Mouse (Mus musculus) embryonic facial prominence, embryonic 15.5 days (tissue): ENCODE measurements around the gene Cenpo. TPM values are rescaled to one million over a fixed set of nuclear protein-coding genes. Genes with fewer than 3 reads are reported as not detected.

ENCODE experiments used
- ATAC-seq: fragments of 200-750 bp; cut with Nextera tagmentation; 2 replicates; pipeline ENCODE4 v1.8.0; 2017; ENCODE audit warnings: low read depth, moderate TSS enrichment; ENCODE audit not compliant: insufficient number of reproducible peaks, low FRiP score, low TSS enrichment
- H3K27ac ChIP-seq: fragments of 300-500 bp; sonication (generic); replicated peaks from 2 replicates; pipeline ENCODE4 v1.5.1; 2015; ENCODE audit warnings: mild to moderate bottlenecking, inconsistent platforms
- H3K27me3 ChIP-seq: fragments of 300-500 bp; sonication (generic); 2 replicates; pipeline ENCODE4 v1.6.1; 2015; ENCODE audit warnings: inconsistent platforms
- H3K36me3 ChIP-seq: fragments of 300-500 bp; sonication (generic); 2 replicates; pipeline ENCODE4 v1.6.1; 2015; ENCODE audit warnings: mild to moderate bottlenecking, inconsistent platforms
- H3K4me1 ChIP-seq: fragments of 300-500 bp; sonication (generic); 2 replicates; pipeline ENCODE4 v1.6.1; 2015; ENCODE audit warnings: inconsistent platforms
- H3K4me2 ChIP-seq: fragments of 300-500 bp; sonication (generic); replicated peaks from 2 replicates; pipeline ENCODE4 v1.6.1; 2015; ENCODE audit warnings: mild to moderate bottlenecking, inconsistent platforms
- H3K4me3 ChIP-seq: fragments of 300-500 bp; sonication (generic); replicated peaks from 2 replicates; pipeline ENCODE4 v1.5.1; 2015; ENCODE audit warnings: mild to moderate bottlenecking, inconsistent platforms
- H3K9ac ChIP-seq: fragments of 300-500 bp; sonication (generic); 2 replicates; pipeline ENCODE4 v1.6.1; 2015; ENCODE audit warnings: inconsistent platforms
- H3K9me3 ChIP-seq: fragments of 300-500 bp; sonication (generic); replicated peaks from 2 replicates; pipeline ENCODE4 v1.6.1; 2016; ENCODE audit warnings: inconsistent platforms
- WGBS: fragments of 180-500 bp; shearing (Covaris S2); methylation state at CpG from one replicate; pipeline ENCODE4 v1.1.7; 2015; 5-methylcytosine and 5-hydroxymethylcytosine counted together
- polyA plus RNA-seq: library from polyadenylated mRNA; unstranded; fragments of >200 nt; fragmentation: Nextera tagmentation; extraction: Ambion mirVana; gene quantifications from 2 replicates; pipeline ENCODE4 v1.2.1, GENCODE M21; 2015

The Cenpo gene
- polyA plus RNA-seq, 1 experiment from 2014 or later = 12.0 TPM

DNA sequence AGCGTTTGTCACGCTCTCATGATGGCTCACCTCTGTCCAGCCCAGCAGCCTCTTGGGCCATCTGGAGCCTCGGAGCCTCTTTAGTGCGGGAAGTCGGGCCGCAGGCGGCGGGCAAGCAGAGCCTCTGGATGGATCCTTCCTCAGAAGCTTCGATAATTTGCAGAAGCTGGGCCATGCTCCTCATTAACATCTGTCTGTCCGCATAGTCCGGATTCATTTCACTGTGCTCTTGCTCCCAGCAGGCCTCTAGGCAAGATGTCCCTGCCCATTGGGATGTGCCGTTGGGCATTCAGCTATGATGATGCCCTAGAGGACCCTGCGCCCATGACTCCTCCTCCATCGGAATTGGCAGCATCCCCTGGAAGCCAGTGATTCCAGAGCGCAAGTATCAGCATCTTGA lies 3.4 kb upstream of the Cenpo start:
- Histone ChIP-seq H3K36me3 (peaks cover 5% of the 10 kb centered on the region; the same call in 1 of the 2 replicates), H3K27ac (no peak overlapping the region), H3K4me1 (peaks cover 9% of the 10 kb centered on the region), H3K9ac (no peak overlapping the region), H3K4me2 (no peak overlapping the region), H3K9me3 (no peaks in the 10 kb centered on the region), H3K4me3 (no peak overlapping the region), H3K27me3 (no peaks in the 10 kb centered on the region)
- WGBS = 93% methylated on average over 15 of the region's 15 CpGs
- ATAC-seq = no peak

- H3K4me2 ChIP-seq = peak overlapping the region; percentile 60
- H3K9me3 ChIP-seq = no peaks in the 10 kb centered on the region
- no peak overlapping the region for H3K27ac ChIP-seq
- ATAC-seq = no peak
- peak overlapping the region; percentile 57 for H3K4me3 ChIP-seq
- whole genome bisulfite sequencing = 32% methylated on average over 4 of the region's 4 CpGs
- peaks cover 12% of the 10 kb centered on the region for H3K4me1 ChIP-seq
- peaks cover 21% of the 10 kb centered on the region; the same call in 1 of the 2 replicates for H3K36me3 ChIP-seq
- H3K27me3 ChIP-seq = no peaks in the 10 kb centered on the region
- no peak overlapping the region for H3K9ac ChIP-seq
Observed at GRCm38 (mm10) chr12:4232777-4233176, 1.3 kb downstream of the Cenpo start.

DNA sequence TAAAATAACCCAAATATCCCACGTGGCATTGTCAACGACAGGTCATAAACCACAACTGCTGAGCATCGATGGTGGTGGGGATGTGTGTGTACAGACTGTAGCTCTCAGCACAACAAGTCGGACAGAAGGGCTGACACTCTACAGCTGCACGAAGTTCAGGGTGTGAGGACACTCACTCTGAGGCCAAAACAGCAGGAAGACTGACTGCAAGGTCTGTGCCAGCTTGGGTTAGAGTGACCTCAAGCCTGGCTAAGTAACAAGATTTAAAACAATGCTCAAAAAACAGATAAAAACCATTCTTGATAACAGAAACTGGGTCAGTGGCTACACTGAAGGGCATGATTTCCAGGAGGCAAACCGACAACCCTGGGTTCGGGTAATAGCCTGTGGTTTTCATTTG lies 3.9 kb downstream of the Cenpo start:
- Histone ChIP-seq H3K36me3 (peaks cover 43% of the 10 kb centered on the region), H3K27ac (no peak overlapping the region), H3K9me3 (no peaks in the 10 kb centered on the region), H3K4me2 (no peak overlapping the region), H3K4me1 (peaks cover 12% of the 10 kb centered on the region), H3K4me3 (no peak overlapping the region), H3K9ac (no peak overlapping the region), H3K27me3 (no peaks in the 10 kb centered on the region)
- 91% methylated on average over 7 of the region's 7 CpGs for WGBS
- ATAC-seq = no peak

DNA sequence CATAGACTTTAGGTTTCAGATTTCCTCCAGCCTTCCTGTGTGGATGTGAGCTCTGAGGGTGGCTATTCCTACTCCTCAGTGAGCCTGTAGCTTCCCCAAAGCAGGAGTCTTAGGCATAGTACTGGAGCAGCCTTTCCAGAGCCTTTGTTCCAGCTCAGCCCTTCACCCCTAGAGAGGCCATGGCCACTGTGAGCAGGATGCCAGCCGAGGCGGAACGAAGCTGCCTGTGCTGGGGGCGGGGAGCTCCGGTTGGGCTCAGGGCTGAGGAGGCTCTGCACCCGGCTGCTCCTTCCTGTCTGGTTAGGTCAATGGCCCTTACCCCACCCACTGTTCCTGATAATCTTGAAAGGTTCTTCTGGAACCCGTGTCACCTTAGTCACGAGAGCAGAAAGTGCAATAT lies 21.2 kb downstream of the Cenpo start:
- no peak overlapping the region for H3K27ac ChIP-seq
- peaks cover 73% of the 10 kb centered on the region for H3K36me3 ChIP-seq
- H3K4me2 ChIP-seq = no peak overlapping the region
- H3K4me1 ChIP-seq = no peaks in the 10 kb centered on the region
- no peak overlapping the region for H3K9ac ChIP-seq
- H3K9me3 ChIP-seq = no peaks in the 10 kb centered on the region
- no peaks in the 10 kb centered on the region for H3K27me3 ChIP-seq
- 55% methylated on average over 8 of the region's 8 CpGs for WGBS
- no peak overlapping the region for H3K4me3 ChIP-seq
- peak; percentile 36; the same call in 1 of the 2 replicates for ATAC-seq

GRCm38 (mm10) chr12:4211174-4211573 lies 22.9 kb downstream of the Cenpo start:
- WGBS = 81% methylated on average over 9 of the region's 9 CpGs
- H3K9me3 ChIP-seq = no peaks in the 10 kb centered on the region
- H3K36me3 ChIP-seq = peaks cover 74% of the 10 kb centered on the region
- H3K4me3 ChIP-seq = no peak overlapping the region
- no peak overlapping the region for H3K9ac ChIP-seq
- no peaks in the 10 kb centered on the region for H3K27me3 ChIP-seq
- no peaks in the 10 kb centered on the region for H3K4me1 ChIP-seq
- no peak overlapping the region for H3K27ac ChIP-seq
- H3K4me2 ChIP-seq = no peak overlapping the region
- ATAC-seq = no peak

GRCm38 (mm10) chr12:4209196-4209595 lies 24.9 kb downstream of the Cenpo start:
- Histone ChIP-seq H3K4me3 (no peak overlapping the region), H3K27me3 (no peaks in the 10 kb centered on the region), H3K9ac (no peak overlapping the region), H3K4me1 (no peaks in the 10 kb centered on the region), H3K4me2 (no peak overlapping the region), H3K27ac (no peak overlapping the region), H3K36me3 (peaks cover 68% of the 10 kb centered on the region), H3K9me3 (no peaks in the 10 kb centered on the region)
- WGBS = 95% methylated on average over 9 of the region's 9 CpGs
- ATAC-seq = no peak

GRCm38 (mm10) chr12:4208405-4209133 lies 25.5 kb downstream of the Cenpo start:
- Histone ChIP-seq H3K36me3 (peaks cover 63% of the 10 kb centered on the region), H3K4me1 (no peaks in the 10 kb centered on the region), H3K9ac (no peak overlapping the region), H3K27ac (no peak overlapping the region), H3K4me3 (no peak overlapping the region), H3K9me3 (no peaks in the 10 kb centered on the region), H3K27me3 (no peaks in the 10 kb centered on the region), H3K4me2 (no peak overlapping the region)
- ATAC-seq = no peak
- WGBS = 79% methylated on average over 15 of the region's 15 CpGs

GRCm38 (mm10) chr12:4206106-4206505 lies 28.0 kb downstream of the Cenpo start:
- Histone ChIP-seq H3K36me3 (peaks cover 60% of the 10 kb centered on the region), H3K4me1 (no peaks in the 10 kb centered on the region), H3K27ac (no peak overlapping the region), H3K4me2 (no peak overlapping the region), H3K9me3 (no peaks in the 10 kb centered on the region), H3K4me3 (no peak overlapping the region), H3K27me3 (no peaks in the 10 kb centered on the region), H3K9ac (no peak overlapping the region)
- 91% methylated on average over 11 of the region's 11 CpGs for WGBS
- no peak for ATAC-seq

GRCm38 (mm10) chr12:4202206-4202605 lies 31.9 kb downstream of the Cenpo start:
- Histone ChIP-seq H3K27ac (no peak overlapping the region), H3K27me3 (no peaks in the 10 kb centered on the region), H3K4me1 (no peaks in the 10 kb centered on the region), H3K36me3 (peaks cover 63% of the 10 kb centered on the region), H3K9ac (no peak overlapping the region), H3K9me3 (no peaks in the 10 kb centered on the region), H3K4me3 (no peak overlapping the region), H3K4me2 (no peak overlapping the region)
- no peak for ATAC-seq
- 88% methylated on average over 4 of the region's 4 CpGs for WGBS

DNA sequence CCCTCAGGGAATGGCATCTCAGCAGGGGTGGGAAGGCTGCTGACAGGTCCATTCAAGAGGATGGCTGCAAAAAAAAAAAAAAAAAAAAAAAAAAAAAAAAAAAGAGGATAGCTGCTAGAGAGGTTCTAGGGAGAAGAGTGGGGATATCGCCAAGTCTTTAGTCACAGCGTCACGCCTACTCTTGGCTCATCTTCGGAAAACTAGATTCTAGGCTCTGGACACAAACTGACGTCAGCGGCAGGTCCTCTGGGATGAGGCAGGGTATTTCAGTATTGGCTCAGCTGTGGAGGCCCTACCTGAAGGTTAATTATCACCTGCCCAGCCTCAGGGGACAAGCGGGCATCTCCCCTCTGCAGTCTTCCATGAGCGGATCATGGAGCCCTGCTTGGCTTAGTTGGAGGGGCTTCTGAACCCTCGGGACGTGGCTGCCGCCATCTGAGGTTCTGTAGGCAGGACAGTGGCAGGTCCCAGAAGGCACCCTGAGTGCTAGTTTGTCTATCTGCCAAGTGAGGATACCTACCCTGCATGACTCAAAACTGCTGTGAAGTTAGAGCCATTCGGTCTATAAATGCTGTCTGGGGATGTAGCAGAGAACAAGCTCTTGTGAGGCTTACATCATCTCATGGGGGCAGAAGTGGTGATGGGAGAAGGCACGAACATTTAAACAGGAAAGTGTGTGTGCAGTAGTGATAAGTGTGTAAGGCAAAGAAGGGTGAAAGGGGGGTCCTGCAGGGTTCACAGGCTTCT lies 32.5 kb downstream of the Cenpo start:
- Histone ChIP-seq H3K27ac (no peak overlapping the region), H3K4me1 (no peaks in the 10 kb centered on the region), H3K4me3 (no peak overlapping the region), H3K36me3 (peaks cover 65% of the 10 kb centered on the region), H3K27me3 (no peaks in the 10 kb centered on the region), H3K9ac (no peak overlapping the region), H3K9me3 (no peaks in the 10 kb centered on the region), H3K4me2 (no peak overlapping the region)
- whole genome bisulfite sequencing = 79% methylated on average over 13 of the region's 13 CpGs
- ATAC-seq = peak; percentile 37

DNA sequence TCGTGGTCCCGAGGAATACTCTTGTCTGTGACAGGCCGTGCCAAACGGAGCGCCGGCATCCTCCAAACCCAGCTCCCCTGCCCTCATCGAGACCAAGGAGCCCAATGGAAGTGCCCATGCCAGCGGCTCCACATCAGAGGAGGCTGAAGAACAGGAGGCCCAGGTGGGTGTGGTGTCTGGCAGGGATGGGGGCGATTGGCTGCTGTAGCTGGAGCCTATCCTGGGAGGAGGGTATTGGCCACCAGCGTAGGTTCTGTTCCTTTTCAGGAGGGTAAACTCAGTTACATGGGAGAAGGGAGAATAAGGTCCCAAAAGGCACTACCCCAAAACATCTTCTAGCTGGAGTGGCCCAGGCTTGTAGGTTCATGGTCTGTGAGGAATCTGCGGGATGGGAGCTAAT lies 34.8 kb downstream of the Cenpo start:
- 0 out of 2 replicates have a peak, but pooled peaks cover 6% of the 10 kb centered on the region for H3K4me1 ChIP-seq
- ATAC-seq = no peak
- no peaks in the 10 kb centered on the region for H3K9me3 ChIP-seq
- no peaks in the 10 kb centered on the region for H3K27me3 ChIP-seq
- no peak overlapping the region for H3K4me2 ChIP-seq
- H3K27ac ChIP-seq = no peak overlapping the region
- H3K36me3 ChIP-seq = peaks cover 63% of the 10 kb centered on the region
- no peak overlapping the region for H3K4me3 ChIP-seq
- no peak overlapping the region for H3K9ac ChIP-seq
- 92% methylated on average over 11 of the region's 11 CpGs for WGBS
